Mouse (Mus musculus) forebrain, embryonic 10.5 days (tissue): ENCODE measurements around the gene Abi3. TPM values are rescaled to one million over a fixed set of nuclear protein-coding genes. Genes with fewer than 3 reads are reported as not detected.

Experiments used
- DNase-seq: peaks from one replicate; pipeline ENCODE4 v3.0.0-alpha.2; 2017; ENCODE audit warnings: low spot score; ENCODE audit errors: extremely low spot score
- H3K27ac ChIP-seq: fragments of 300-500 bp; sonication (generic); 2 replicates; pipeline ENCODE4 v1.5.1; 2016; ENCODE audit warnings: mild to moderate bottlenecking
- H3K27me3 ChIP-seq: fragments of 300-500 bp; sonication (generic); 2 replicates; pipeline ENCODE4 v1.6.1; 2016; ENCODE audit warnings: mild to moderate bottlenecking; ENCODE audit not compliant: poor library complexity, severe bottlenecking
- H3K36me3 ChIP-seq: fragments of 300-500 bp; sonication (generic); replicated peaks from 2 replicates; pipeline ENCODE4 v1.6.1; 2016; ENCODE audit warnings: mild to moderate bottlenecking, moderate library complexity
- H3K4me1 ChIP-seq: fragments of 300-500 bp; sonication (generic); 2 replicates; pipeline ENCODE4 v1.6.1; 2016
- H3K4me3 ChIP-seq: fragments of 300-500 bp; sonication (generic); 2 replicates; pipeline ENCODE4 v1.5.1; 2016; ENCODE audit warnings: mild to moderate bottlenecking, moderate library complexity
- H3K9me3 ChIP-seq: fragments of 300-500 bp; sonication (generic); 2 replicates; pipeline ENCODE4 v1.6.1; 2016; ENCODE audit warnings: mild to moderate bottlenecking, moderate library complexity
- WGBS: fragments of 180-500 bp; shearing (Covaris S2); methylation state at CpG from one replicate; pipeline ENCODE4 v1.1.7; 2016; 5-methylcytosine and 5-hydroxymethylcytosine counted together
- polyA plus RNA-seq: library from polyadenylated mRNA; unstranded; fragments of >200 nt; fragmentation: Nextera tagmentation; extraction: Ambion mirVana; gene quantifications from 2 replicates; pipeline ENCODE4 v1.2.1, GENCODE M21; 2016

The Abi3 gene
- polyA plus RNA-seq, 1 experiment from 2014 or later: 2.3 TPM

GRCm38 (mm10) chr11:95857306-95857705 is 15.0 kb upstream of the Abi3 start:
- Histone ChIP-seq H3K4me1 (peaks cover 23% of the 10 kb centered on the region), H3K36me3 (no peaks in the 10 kb centered on the region), H3K27me3 (no peaks in the 10 kb centered on the region), H3K4me3 (peak overlapping the region; percentile 79; the same call in 1 of the 2 replicates), H3K27ac (no peak overlapping the region), H3K9me3 (peaks cover 4% of the 10 kb centered on the region; the same call in 1 of the 2 replicates)
- 81% methylated on average over 4 of the region's 4 CpGs for WGBS
- no peak for DNase-seq

GRCm38 (mm10) chr11:95853684-95854083 is 11.4 kb upstream of the Abi3 start:
- no peak for DNase-seq
- H3K4me1 ChIP-seq: peaks cover 11% of the 10 kb centered on the region
- H3K27ac ChIP-seq: no peak overlapping the region
- H3K9me3 ChIP-seq: peaks cover 4% of the 10 kb centered on the region; the same call in 1 of the 2 replicates
- WGBS: 66% methylated on average over 5 of the region's 5 CpGs
- no peaks in the 10 kb centered on the region for H3K27me3 ChIP-seq
- no peaks in the 10 kb centered on the region for H3K36me3 ChIP-seq
- no peak overlapping the region for H3K4me3 ChIP-seq

DNA sequence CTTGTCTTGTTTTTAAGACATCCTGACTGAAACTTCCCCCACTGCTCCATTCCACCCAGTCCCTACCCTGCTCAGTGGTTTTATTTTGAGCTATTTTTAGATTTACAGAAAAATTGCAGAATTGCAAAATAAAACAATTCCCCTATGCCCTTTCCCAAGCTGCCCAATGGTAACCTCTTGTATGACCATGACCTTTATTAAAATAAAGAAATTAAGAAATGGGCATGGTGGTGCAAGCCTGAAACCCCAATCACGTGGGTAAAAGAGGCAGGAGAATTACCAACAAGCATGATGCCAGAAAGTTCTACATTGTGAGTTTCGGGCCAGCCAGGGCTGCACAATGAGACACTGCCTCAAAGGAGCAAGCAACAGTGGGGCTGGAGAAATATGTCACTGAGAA is 8.6 kb upstream of the Abi3 start:
- no peak for DNase-seq
- Histone ChIP-seq H3K4me3 (no peak overlapping the region), H3K27me3 (no peaks in the 10 kb centered on the region), H3K27ac (no peak overlapping the region), H3K36me3 (no peaks in the 10 kb centered on the region), H3K9me3 (peaks cover 4% of the 10 kb centered on the region; the same call in 1 of the 2 replicates), H3K4me1 (no peaks in the 10 kb centered on the region)
- WGBS: 82% methylated on average over 2 of the region's 2 CpGs

DNA sequence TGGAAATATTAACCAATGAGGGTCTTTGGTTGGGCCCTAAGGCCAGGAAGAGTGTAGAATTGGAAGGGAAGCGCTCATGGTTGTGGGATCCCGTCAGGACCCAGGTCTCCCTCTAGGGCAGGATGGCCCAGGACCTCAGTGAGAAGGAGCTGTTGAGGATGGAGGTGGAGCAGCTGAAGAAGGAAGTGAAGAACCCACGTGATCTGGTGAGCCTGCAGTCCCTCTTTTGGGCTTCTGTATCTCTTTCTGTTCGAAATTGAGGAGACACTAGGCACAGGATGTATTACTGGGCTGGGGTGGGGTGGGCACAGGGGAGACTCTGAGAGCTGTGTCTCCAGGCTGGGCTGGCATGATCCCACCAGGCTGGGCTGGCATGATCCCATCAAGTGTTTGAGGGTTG is 2.7 kb upstream of the Abi3 start:
- Histone ChIP-seq H3K4me1 (peaks cover 9% of the 10 kb centered on the region), H3K27ac (no peak overlapping the region), H3K36me3 (no peaks in the 10 kb centered on the region), H3K9me3 (no peaks in the 10 kb centered on the region), H3K4me3 (no peak overlapping the region), H3K27me3 (peaks cover 36% of the 10 kb centered on the region)
- DNase-seq: no peak
- 73% methylated on average over 4 of the region's 4 CpGs for WGBS

- 0 out of 2 replicates have a peak overlapping the region, but pooled peaks have one; percentile 8 for H3K27ac ChIP-seq
These were observed 1.2 kb upstream of the Abi3 start for GRCm38 (mm10) chr11:95843421-95843950.

GRCm38 (mm10) chr11:95842953-95843352 is 677 bp upstream of the Abi3 start:
- Histone ChIP-seq H3K27me3 (peaks cover 42% of the 10 kb centered on the region), H3K4me1 (peaks cover 9% of the 10 kb centered on the region), H3K9me3 (no peaks in the 10 kb centered on the region), H3K27ac (0 out of 2 replicates have a peak overlapping the region, but pooled peaks have one; percentile 8), H3K4me3 (no peak overlapping the region), H3K36me3 (no peaks in the 10 kb centered on the region)
- no peak for DNase-seq
- 76% methylated on average over 5 of the region's 5 CpGs for WGBS

More at GRCm38 (mm10) chr11:95843421-95843950, 1.2 kb upstream of the Abi3 start:
- Histone ChIP-seq H3K27me3 (peaks cover 42% of the 10 kb centered on the region), H3K36me3 (no peaks in the 10 kb centered on the region), H3K9me3 (no peaks in the 10 kb centered on the region), H3K4me3 (no peak overlapping the region), H3K4me1 (peaks cover 9% of the 10 kb centered on the region)
- WGBS: 67% methylated on average over 6 of the region's 6 CpGs
- no peak for DNase-seq

- WGBS: 62% methylated on average over 10 of the region's 10 CpGs
- Histone ChIP-seq H3K27ac (peak overlapping the region; percentile 56; the same call in 1 of the 2 replicates), H3K9me3 (no peaks in the 10 kb centered on the region), H3K4me3 (peak overlapping the region; percentile 10), H3K27me3 (peaks cover 54% of the 10 kb centered on the region), H3K36me3 (no peaks in the 10 kb centered on the region), H3K4me1 (peaks cover 9% of the 10 kb centered on the region)
- no peak for DNase-seq
These were observed 812 bp downstream of the Abi3 start for GRCm38 (mm10) chr11:95841498-95841830.

DNA sequence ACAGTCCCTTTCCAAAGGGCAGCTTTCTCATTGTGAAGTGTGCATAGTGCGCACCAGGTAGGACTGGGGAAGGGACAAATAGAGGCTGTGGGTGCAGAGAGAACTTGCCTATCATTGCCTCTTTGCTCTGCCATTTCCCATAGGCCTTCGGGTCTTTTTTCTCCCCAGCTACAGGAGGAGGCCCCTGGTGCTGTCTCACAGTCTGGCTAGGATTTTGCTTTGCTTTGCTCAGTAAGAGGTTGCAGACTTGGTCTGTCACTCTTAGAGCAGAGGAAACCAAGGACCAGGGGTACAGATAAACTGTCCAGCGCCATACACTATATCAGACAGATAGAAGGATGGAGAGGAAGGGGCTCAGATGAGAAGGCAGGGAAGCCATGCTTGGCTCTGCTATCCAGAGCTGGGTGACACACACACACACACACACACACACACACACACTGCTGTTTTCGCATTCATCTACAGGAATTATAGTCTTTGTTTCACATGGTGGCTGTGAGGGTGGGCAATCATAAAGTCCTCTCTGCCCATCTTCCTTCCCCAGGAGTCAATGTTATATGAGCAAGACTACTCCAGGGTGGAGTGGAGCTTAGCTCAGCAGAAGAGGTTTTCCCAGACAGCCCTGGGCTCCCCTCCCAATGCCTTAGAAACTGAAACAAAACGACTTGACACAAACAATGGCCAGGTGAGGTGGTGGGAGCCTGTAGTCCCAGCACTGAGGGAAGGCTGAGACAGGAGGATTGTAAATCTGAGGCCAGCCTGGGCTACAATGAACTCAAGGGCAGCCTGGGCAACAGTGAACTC is 1.4 kb downstream of the Abi3 start:
- DNase-seq: no peak
- peaks cover 60% of the 10 kb centered on the region for H3K27me3 ChIP-seq
- 0 out of 2 replicates have a peak overlapping the region, but pooled peaks have one; percentile 56 for H3K27ac ChIP-seq
- no peaks in the 10 kb centered on the region for H3K36me3 ChIP-seq
- H3K4me1 ChIP-seq: peaks cover 10% of the 10 kb centered on the region
- WGBS: 72% methylated on average over 5 of the region's 5 CpGs
- no peaks in the 10 kb centered on the region for H3K9me3 ChIP-seq
- peak overlapping the region; percentile 10 for H3K4me3 ChIP-seq

- WGBS: 74% methylated on average over 8 of the region's 8 CpGs
These were observed 3.0 kb downstream of the Abi3 start for GRCm38 (mm10) chr11:95838999-95839868.

DNA sequence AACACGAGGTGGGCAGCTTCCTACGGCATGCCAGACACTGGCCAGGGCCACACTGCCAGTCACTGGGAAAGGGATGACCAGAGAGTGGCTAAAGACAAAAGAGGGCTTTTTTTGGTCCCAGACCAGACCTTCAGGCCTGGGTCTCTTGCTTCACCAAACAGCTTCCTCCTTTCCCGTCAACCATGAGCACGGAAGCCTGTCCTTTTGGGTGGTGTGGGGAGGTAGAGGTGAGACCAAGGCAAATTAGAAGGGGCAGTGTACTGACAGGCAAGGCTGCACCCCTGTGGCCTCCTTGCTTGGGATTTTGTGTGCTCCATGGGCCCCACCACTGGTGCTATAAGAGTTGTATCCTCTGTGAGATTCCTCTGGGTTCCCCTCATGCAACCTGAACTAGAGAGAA is 3.7 kb downstream of the Abi3 start:
- Histone ChIP-seq H3K27me3 (peaks cover 83% of the 10 kb centered on the region), H3K9me3 (no peaks in the 10 kb centered on the region), H3K27ac (no peak overlapping the region), H3K4me3 (no peak overlapping the region), H3K36me3 (no peaks in the 10 kb centered on the region), H3K4me1 (peaks cover 33% of the 10 kb centered on the region)
- DNase-seq: no peak
- WGBS: 83% methylated on average over 4 of the region's 4 CpGs

More at GRCm38 (mm10) chr11:95838999-95839868, 3.0 kb downstream of the Abi3 start:
- DNase-seq: no peak
- Histone ChIP-seq H3K4me1 (peaks cover 27% of the 10 kb centered on the region), H3K4me3 (no peak overlapping the region), H3K36me3 (no peaks in the 10 kb centered on the region), H3K9me3 (no peaks in the 10 kb centered on the region), H3K27me3 (peaks cover 76% of the 10 kb centered on the region), H3K27ac (no peak overlapping the region)

- 0 out of 2 replicates have a peak within 1 kb of the TSS, but pooled peaks have one; percentile 1 for H3K27ac ChIP-seq
These were observed 5.2 kb downstream of the Abi3 start, which contains the start of gene Gngt2 for GRCm38 (mm10) chr11:95837059-95837458. Gene Gngt2 (plus strand): TSS chr11:95837216.

GRCm38 (mm10) chr11:95836433-95836832 is 5.8 kb downstream of the Abi3 start:
- 79% methylated on average over 6 of the region's 6 CpGs for WGBS
- no peak for DNase-seq
- Histone ChIP-seq H3K36me3 (no peaks in the 10 kb centered on the region), H3K27me3 (peaks cover 83% of the 10 kb centered on the region), H3K4me3 (no peak overlapping the region), H3K4me1 (peaks cover 45% of the 10 kb centered on the region), H3K27ac (no peak overlapping the region), H3K9me3 (no peaks in the 10 kb centered on the region)

More at GRCm38 (mm10) chr11:95837059-95837458, 5.2 kb downstream of the Abi3 start, which contains the start of gene Gngt2:
- Histone ChIP-seq H3K36me3 (no peaks in the 10 kb centered on the region), H3K9me3 (no peaks in the 10 kb centered on the region), H3K4me3 (no peak within 1 kb of the TSS), H3K4me1 (peaks cover 43% of the 10 kb centered on the region), H3K27me3 (peaks cover 83% of the 10 kb centered on the region)
- no peak for DNase-seq
- WGBS: 89% methylated on average over 10 of the region's 10 CpGs
